Mouse (Mus musculus): ENCODE results near the gene Itgb7. TPM values are rescaled to one million over a fixed set of nuclear protein-coding genes. Genes with fewer than 3 reads are reported as not detected.
"Not testable (repeated sequence)": the region's sequence is repeated elsewhere in the genome, so short reads cannot be mapped to it uniquely, and the experiment has no call there.

Gene Itgb7
- polyA plus RNA-seq, 1 experiment from 2014 or later: 2.6 TPM

DNA sequence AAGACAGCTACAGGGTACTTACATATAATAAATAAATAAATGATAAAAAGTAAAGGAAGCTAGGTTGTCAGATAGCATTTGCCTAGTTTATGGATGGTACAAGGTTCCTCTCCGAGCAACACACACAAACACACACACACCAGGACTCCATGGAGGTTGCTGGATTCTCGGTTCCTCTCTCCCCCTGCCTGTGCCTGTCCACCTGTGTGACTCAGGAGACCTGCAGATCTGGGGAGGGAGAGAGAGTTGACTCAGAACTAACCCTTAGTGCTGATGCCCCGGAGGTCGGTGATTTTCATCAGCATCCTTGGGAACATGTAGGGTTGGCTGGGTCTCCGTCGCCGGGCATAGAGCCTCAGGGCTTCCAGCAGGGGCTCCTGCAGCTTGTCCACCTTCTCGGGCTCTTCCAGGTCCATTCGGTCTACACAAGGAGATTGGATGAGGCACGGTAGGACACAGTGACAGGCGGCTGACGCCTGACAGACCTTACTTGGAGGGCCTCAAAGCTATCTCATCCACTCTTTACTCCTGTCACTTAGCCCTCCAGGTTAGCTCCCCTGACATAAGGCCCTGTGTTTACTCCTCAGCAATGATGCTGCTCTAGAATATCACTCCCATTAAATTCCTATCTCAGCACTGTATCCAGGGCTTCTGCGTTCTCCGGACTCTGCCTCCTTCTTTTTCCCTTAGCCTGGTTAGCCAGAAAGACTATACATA is 7.0 kb upstream of the Itgb7 start:
- Histone ChIP-seq H3K4me3 (no peak overlapping the region), H3K27ac (no peak overlapping the region), H3K4me2 (replicated peaks) (no peak overlapping the region), H3K36me3 (peaks cover 72% of the 10 kb centered on the region), H3K9ac (no peak overlapping the region), H3K27me3 (no peaks in the 10 kb centered on the region), H3K4me1 (peaks cover 26% of the 10 kb centered on the region), H3K9me3 (no peaks in the 10 kb centered on the region)
- no peak for ATAC-seq (ENCODE audit: insufficient number of reproducible peaks, insufficient read depth, low FRiP score, low TSS enrichment)
- WGBS: 91% methylated on average over 14 of the region's 14 CpGs

- Histone ChIP-seq H3K27ac (peak overlapping the region; percentile 47), H3K4me3 (no peak overlapping the region), H3K9me3 (no peaks in the 10 kb centered on the region), H3K9ac (peak overlapping the region; percentile 15; the same call in 1 of the 2 replicates), H3K4me1 (peaks cover 9% of the 10 kb centered on the region), H3K4me2 (replicated peaks) (no peak overlapping the region; the same call in 1 of the 2 replicates), H3K27me3 (no peaks in the 10 kb centered on the region), H3K36me3 (peaks cover 54% of the 10 kb centered on the region)
- peak; percentile 32; the same call in 1 of the 2 replicates for ATAC-seq (ENCODE audit: insufficient number of reproducible peaks, insufficient read depth, low FRiP score, low TSS enrichment)
- WGBS: 41% methylated on average over 21 of the region's 21 CpGs
Measured at GRCm38 (mm10) chr15:102235371-102236027, 3.8 kb upstream of the Itgb7 start.

DNA sequence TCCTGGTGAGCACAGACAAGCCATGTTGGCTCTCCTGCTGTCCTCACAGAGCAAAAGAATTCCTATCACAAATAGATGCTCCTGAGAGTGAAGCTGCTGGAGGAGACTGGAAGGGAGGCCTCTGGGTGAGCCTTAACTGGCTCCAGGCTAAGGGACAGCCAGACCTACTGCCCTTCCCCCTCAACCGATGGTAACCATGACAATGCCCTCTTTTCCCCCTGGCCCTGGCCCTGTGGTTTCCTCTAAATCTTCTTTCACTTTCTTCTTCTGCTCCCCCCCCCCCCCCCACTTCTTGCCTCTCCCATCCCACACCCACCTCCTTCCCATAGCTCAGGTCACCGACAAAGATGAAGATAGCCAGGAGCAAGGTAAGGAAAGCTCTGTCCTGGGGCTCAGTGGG is 2.2 kb upstream of the Itgb7 start:
- H3K36me3 ChIP-seq: peaks cover 41% of the 10 kb centered on the region

DNA sequence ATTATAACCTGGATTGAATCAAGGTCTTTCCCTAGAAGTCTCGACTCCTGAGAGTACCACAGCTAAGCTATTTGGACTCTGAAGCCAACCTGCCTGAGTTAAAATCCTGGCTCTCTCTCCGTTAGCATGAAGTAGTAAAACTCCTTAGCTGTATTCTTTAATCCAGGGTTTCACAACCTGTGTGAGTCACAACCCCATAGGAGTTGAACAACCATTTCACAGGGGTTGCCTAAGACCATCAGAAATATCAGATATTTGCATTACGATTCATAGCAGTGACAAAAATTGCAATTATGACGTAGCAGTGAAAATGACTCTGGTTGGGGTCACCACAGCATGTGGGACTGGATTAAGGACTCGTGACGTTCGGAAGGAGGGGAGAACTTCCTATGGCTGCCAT is 1.0 kb upstream of the Itgb7 start:
- H3K27ac ChIP-seq: no peak overlapping the region
- no peaks in the 10 kb centered on the region for H3K27me3 ChIP-seq
- no peak overlapping the region for H3K4me3 ChIP-seq
- no peak for ATAC-seq (ENCODE audit: insufficient number of reproducible peaks, insufficient read depth, low FRiP score, low TSS enrichment)
- no peak overlapping the region for H3K9ac ChIP-seq
- peaks cover 31% of the 10 kb centered on the region for H3K36me3 ChIP-seq
- H3K9me3 ChIP-seq: no peaks in the 10 kb centered on the region
- H3K4me2 ChIP-seq (replicated peaks): no peak overlapping the region
- 84% methylated on average over 7 of the region's 7 CpGs for WGBS
- H3K4me1 ChIP-seq: peaks cover 9% of the 10 kb centered on the region

More for the DNA sequence above, 2.2 kb upstream of the Itgb7 start:
- H3K4me2 ChIP-seq (replicated peaks): no peak overlapping the region
- peaks cover 9% of the 10 kb centered on the region for H3K4me1 ChIP-seq
- H3K9ac ChIP-seq: no peak overlapping the region
- no peaks in the 10 kb centered on the region for H3K27me3 ChIP-seq
- no peak for ATAC-seq (ENCODE audit: insufficient number of reproducible peaks, insufficient read depth, low FRiP score, low TSS enrichment)
- no peak overlapping the region for H3K27ac ChIP-seq
- 16% methylated on average over 2 of the region's 2 CpGs for WGBS
- no peak overlapping the region for H3K4me3 ChIP-seq
- H3K9me3 ChIP-seq: no peaks in the 10 kb centered on the region

DNA sequence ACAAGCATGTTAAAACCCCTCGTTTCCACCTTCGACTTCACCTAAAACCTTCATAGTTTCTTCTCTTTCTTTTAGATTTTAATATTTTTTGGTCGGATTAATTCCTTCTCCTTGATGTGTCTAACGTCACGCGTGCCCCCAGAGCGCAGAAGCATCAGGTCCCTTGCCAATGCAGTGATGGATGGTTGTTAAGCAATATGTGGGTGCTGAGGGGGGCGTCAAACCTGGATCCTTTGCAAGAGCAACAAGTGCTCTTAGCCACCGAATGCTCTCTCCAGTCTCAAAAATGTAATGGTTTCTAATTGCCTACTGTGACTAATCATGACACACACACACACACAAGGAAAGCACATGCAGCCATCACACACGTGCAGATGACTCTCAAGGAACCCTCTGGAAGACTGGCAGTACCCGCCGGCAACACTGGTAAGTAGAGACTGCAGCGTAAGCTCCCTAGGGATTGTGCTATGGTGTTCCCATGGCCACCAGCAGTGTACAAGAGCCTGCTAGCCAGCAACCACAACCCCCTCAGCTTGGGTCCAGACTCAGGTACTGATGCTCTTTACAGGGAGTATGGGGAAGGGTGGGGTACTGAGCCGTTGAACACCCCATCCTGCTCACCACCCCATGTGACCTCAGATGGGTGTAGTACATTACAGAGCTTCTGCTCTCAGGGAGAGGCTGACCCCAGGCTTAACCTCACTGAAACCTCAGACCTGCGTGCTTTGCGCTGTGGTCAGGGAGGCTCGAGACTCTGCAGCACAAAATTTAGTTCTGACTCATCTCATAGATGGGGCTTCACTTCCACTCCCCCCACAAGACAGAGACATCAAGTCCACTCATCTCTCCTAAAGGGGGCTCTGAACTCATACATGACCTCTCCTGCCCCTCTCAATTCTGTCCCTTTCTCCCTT is 1.1 kb downstream of the Itgb7 start:
- Histone ChIP-seq H3K27ac (no peak overlapping the region), H3K4me2 (replicated peaks) (no peak overlapping the region), H3K4me3 (no peak overlapping the region), H3K27me3 (no peaks in the 10 kb centered on the region), H3K4me1 (peaks cover 8% of the 10 kb centered on the region), H3K9ac (no peak overlapping the region), H3K9me3 (no peaks in the 10 kb centered on the region), H3K36me3 (peaks cover 14% of the 10 kb centered on the region)
- no peak for ATAC-seq (ENCODE audit: insufficient number of reproducible peaks, insufficient read depth, low FRiP score, low TSS enrichment)
- WGBS: 76% methylated on average over 17 of the region's 17 CpGs

DNA sequence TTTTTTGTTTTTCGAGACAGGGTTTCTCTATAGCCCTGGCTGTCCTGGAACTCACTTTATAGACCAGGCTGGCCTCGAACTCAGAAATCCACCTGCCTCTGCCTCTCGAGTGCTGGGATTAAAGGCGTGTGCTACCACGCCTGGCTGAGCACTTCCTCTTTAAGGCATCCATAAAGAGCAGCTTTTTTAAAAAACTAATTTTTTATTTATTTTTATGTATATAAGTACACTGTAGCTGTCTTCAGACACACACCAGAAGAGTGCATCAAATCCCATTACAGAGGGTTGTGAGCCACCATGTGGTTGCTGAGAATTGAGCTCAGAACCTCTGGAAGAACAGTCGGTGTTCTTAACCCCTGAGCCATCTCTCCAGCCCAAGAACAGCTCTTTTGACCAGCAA is 6.1 kb downstream of the Itgb7 start:
- not testable (repeated sequence) for H3K4me3 ChIP-seq; H3K27ac ChIP-seq; H3K4me2 ChIP-seq (replicated peaks); H3K9ac ChIP-seq; ATAC-seq (ENCODE audit: insufficient number of reproducible peaks, insufficient read depth, low FRiP score, low TSS enrichment); H3K9me3 ChIP-seq; H3K36me3 ChIP-seq
- peaks cover 14% of the 10 kb centered on the region for H3K27me3 ChIP-seq
- 77% methylated on average over 6 of the region's 6 CpGs for whole genome bisulfite sequencing
- H3K4me1 ChIP-seq: peaks cover 13% of the 10 kb centered on the region; the same call in 1 of the 2 replicates

DNA sequence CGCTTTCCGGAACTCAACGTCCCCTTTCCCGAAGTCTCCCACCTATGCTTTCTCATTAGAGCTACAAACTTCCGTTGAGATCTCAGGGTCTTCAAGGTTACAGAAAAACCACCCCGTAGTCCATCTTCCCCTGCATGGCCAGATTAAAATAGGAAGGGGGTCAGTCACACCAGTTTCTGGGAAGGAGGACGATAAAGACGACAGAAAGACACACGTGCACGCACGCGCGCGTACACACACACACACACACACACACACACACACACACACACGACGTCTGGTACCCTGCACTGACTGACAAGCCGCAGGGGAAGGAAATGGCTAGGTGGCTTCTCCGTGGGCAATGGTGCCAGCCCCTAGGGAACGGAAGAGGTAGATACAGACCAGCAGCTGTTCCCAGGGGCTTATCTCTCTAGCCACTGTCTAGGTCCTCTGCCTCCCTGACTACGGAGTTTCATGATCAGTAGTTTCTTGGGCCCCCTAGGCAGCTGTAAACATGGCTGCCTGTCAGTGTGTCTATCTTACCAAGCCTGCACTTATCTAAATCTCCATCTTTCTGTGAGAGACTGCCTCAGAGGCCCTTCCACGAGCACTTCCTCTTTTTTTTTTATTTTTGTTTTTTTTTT is 6.6 kb downstream of the Itgb7 start:
- Histone ChIP-seq H3K27me3 (peaks cover 14% of the 10 kb centered on the region), H3K9ac (peak overlapping the region; percentile 28; the same call in 1 of the 2 replicates), H3K36me3 (no peaks in the 10 kb centered on the region), H3K4me3 (peak overlapping the region; percentile 39), H3K4me1 (peaks cover 13% of the 10 kb centered on the region; the same call in 1 of the 2 replicates), H3K9me3 (no peaks in the 10 kb centered on the region), H3K4me2 (replicated peaks) (peak overlapping the region; percentile 57), H3K27ac (peak overlapping the region; percentile 64; the same call in 1 of the 2 replicates)
- peak; percentile 44; the same call in 1 of the 2 replicates for ATAC-seq (ENCODE audit: insufficient number of reproducible peaks, insufficient read depth, low FRiP score, low TSS enrichment)
- 14% methylated on average over 19 of the region's 21 CpGs for WGBS

GRCm38 (mm10) chr15:102224186-102224991 is 7.4 kb downstream of the Itgb7 start:
- peaks cover 13% of the 10 kb centered on the region; the same call in 1 of the 2 replicates for H3K4me1 ChIP-seq
- H3K27ac ChIP-seq: peak overlapping the region; percentile 64; the same call in 1 of the 2 replicates
- peaks cover 14% of the 10 kb centered on the region for H3K27me3 ChIP-seq
- WGBS: 3% methylated on average over 43 of the region's 43 CpGs
- H3K4me3 ChIP-seq: peak overlapping the region; percentile 39
- H3K9ac ChIP-seq: peak overlapping the region; percentile 28
- peak overlapping the region; percentile 57 for H3K4me2 ChIP-seq (replicated peaks)
- ATAC-seq (ENCODE audit: insufficient number of reproducible peaks, insufficient read depth, low FRiP score, low TSS enrichment): peak; percentile 85
- H3K9me3 ChIP-seq: no peaks in the 10 kb centered on the region
- no peaks in the 10 kb centered on the region for H3K36me3 ChIP-seq

DNA sequence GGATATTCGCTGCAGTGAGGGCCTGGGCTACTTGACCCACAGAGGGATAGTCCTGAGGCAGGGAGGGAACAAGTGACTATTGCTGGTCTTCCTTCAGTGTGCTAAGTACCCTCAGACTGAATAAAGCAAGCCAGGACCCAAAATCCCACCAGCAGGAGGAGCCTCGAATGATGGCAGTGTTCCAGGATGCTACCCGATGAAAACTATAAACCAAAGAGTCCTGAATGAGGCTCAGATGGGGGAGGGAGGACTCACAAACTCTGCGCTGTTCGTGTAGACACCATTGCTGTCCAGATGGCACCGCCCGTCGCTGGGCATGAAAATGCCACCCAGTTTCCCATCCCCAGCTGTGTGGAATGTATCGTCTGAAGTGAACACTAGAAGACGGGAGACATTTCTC is 9.4 kb downstream of the Itgb7 start:
- no peak overlapping the region for H3K27ac ChIP-seq
- H3K27me3 ChIP-seq: peaks cover 14% of the 10 kb centered on the region
- H3K9ac ChIP-seq: no peak overlapping the region
- WGBS: 61% methylated on average over 10 of the region's 10 CpGs
- H3K4me1 ChIP-seq: peaks cover 13% of the 10 kb centered on the region; the same call in 1 of the 2 replicates
- H3K4me2 ChIP-seq (replicated peaks): no peak overlapping the region
- no peak for ATAC-seq (ENCODE audit: insufficient number of reproducible peaks, insufficient read depth, low FRiP score, low TSS enrichment)
- H3K36me3 ChIP-seq: 0 out of 2 replicates have a peak, but pooled peaks cover 4% of the 10 kb centered on the region
- no peaks in the 10 kb centered on the region for H3K9me3 ChIP-seq
- H3K4me3 ChIP-seq: no peak overlapping the region

GRCm38 (mm10) chr15:102217325-102217724 is 14.4 kb downstream of the Itgb7 start:
- H3K4me1 ChIP-seq: no peaks in the 10 kb centered on the region
- H3K9me3 ChIP-seq: no peaks in the 10 kb centered on the region
- H3K36me3 ChIP-seq: peaks cover 44% of the 10 kb centered on the region
- 89% methylated on average over 7 of the region's 7 CpGs for WGBS
- H3K27ac ChIP-seq: no peak overlapping the region
- H3K9ac ChIP-seq: no peak overlapping the region
- no peak overlapping the region for H3K4me2 ChIP-seq (replicated peaks)
- no peaks in the 10 kb centered on the region for H3K27me3 ChIP-seq
- H3K4me3 ChIP-seq: no peak overlapping the region
- 0 out of 2 replicates have a peak, but pooled peaks have one; percentile 2 for ATAC-seq (ENCODE audit: insufficient number of reproducible peaks, insufficient read depth, low FRiP score, low TSS enrichment)

Measured in embryonic facial prominence, embryonic 12.5 days (tissue).